Mouse (Mus musculus) embryonic fibroblast, embryonic 13.5 days (primary cell): ENCODE measurements around the gene Dohh.

Experiments
- CTCF ChIP-seq: IDR thresholded peaks from 2 replicates; pipeline ENCODE4 v1.5.1; 2011; ENCODE audit warnings: mild to moderate bottlenecking, control low read depth, low read length, moderate library complexity, borderline replicate concordance; ENCODE audit not compliant: insufficient read depth
- POLR2A ChIP-seq: IDR thresholded peaks from 2 replicates; pipeline ENCODE4 v1.6.1; 2011; ENCODE audit warnings: low read depth, mild to moderate bottlenecking, control low read depth, low read length, moderate library complexity

DNA sequence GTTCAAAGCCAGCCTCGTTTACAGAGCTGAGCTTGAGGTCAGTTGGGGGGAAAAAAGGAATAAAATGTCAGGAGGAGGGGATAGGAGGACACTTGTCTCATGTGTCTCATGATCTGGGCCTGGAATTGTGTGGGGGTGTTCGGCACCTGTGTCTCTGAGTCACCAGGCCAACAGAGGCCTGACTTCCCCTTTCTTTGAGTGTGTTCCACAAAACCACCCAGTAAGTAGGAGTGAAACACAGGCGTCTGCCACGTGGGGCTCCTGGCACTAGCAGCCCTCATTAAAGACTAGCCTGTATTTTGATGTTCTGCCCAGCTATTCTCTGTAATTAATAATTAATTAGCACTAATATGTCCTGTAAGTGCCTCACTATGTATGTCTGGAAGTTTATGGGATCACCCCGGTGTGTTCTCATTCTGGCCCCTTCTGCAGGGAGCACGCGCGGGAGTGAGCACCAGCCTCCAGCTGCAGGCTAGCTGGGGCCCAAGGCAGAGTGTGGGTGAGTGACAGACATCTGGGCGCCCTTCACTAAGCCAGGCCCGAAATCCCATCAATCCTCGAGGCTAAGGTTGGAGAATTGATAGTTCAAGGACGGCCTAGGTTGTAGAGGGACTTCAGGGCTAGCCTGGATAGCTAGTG is 27.8 kb upstream of the Dohh start:
- no peak for TF ChIP-seq CTCF
- TF ChIP-seq POLR2A = no peak
